Mouse (Mus musculus) heart, adult 18-20 months (tissue): ENCODE results near the gene Hsd17b12. TPM values are rescaled to one million over a fixed set of nuclear protein-coding genes. Genes with fewer than 3 reads are reported as not detected.

Experiments used
- DNase-seq, 2 experiments: peaks; one replicate each; pipeline ENCODE4 v3.0.0; 2021 to 2022; ENCODE audit warnings: mixed read lengths in 1 of 2
- long read RNA-seq, 2 experiments: library from polyadenylated mRNA; stranded (forward); transcript quantifications; one replicate each; pipeline ENCODE4 v2.0.0; 2021
- total RNA-seq, 2 experiments: library from RNA; stranded (reverse); gene quantifications; 2 replicates each; pipeline ENCODE4 v1.2.3; 2021

The Hsd17b12 gene
- total RNA-seq = 10 to 100 TPM; 20.8 to 29.6 TPM
- long read RNA-seq, experiment 1, transcript Hsd17b12-201 (11 exons, 1,902 nt) = major isoform, 7 of 9 reads
- long read RNA-seq, experiment 1, partial matches to known transcripts = 1 of 9 reads
- long read RNA-seq, experiment 1, other reads (novel, unspliced or antisense) = 1 of 9 reads
- long read RNA-seq, experiment 2, transcript Hsd17b12-201 (11 exons, 1,902 nt) = major isoform, 7 of 10 reads
- long read RNA-seq, experiment 2, partial matches to known transcripts = 1 of 10 reads
- long read RNA-seq, experiment 2, other reads (novel, unspliced or antisense) = 2 of 10 reads

DNA sequence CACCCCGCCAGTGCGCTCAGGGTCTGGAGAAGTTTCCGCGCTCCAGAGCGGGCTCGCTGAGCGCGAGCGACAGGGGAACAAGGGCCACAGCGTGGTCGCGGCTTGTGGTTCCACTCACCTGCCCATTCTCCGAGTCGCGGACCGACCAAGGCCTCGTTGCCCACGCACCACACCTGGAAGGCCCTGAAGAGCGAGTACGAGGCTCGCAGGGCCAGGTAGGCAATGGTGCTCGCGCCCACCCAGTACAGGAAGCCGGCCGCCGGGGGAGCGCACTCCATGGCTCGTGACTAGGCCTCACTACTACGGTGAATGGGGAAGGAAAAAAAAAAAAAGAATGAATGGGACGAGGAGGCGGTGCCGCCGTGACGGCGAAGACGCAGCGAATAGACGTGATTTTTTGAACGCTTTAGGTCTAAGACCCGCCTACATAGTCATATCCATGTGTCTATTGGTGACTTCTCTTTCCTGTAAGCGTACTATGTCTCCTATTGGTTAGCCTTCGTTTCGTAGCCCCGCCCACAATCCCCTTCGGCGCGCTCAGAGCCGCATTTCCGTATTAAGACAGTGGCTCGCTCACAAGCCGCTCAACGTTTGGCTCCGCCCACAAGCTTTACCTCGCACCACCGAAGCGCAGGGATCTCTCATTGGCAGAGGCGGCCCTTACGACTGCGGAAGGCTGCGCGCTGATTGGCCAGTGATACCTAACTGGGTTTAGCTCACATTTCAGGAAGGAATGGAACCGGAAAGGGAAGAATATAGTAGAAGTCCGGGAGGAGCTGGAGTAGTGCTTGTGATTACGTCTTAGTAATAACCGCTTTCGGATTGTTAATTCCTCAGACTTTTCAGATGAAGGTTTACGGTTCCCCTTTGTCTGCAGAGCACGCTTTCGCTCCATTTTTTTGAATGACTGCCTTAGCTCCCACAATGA lies at the start of gene Hsd17b12:
Hsd17b12 (minus strand) TSS at position 373 of the 928 bp plus-strand sequence.
- peak; percentile 99 to 100 for DNase-seq

DNA sequence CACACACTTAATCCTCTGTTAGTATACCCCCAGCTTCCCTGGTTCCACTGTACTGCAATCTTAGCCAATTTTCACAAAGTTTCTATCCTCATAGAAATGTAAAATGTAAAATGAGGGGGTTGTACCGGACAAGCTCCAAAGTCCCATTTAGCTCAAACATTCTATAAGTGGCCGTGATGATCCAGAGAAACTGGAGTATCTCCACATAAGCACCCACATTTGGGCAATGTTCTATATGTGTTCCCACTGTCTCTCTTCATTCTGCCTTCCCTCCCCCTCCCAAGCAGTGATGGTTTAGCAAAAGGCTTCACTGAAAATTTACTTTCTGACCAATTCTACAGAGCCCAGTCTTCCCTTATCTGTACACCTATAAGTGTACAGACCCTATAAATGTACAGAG lies 27.1 kb upstream of the Hsd17b12 start:
- DNase-seq = no peak

DNA sequence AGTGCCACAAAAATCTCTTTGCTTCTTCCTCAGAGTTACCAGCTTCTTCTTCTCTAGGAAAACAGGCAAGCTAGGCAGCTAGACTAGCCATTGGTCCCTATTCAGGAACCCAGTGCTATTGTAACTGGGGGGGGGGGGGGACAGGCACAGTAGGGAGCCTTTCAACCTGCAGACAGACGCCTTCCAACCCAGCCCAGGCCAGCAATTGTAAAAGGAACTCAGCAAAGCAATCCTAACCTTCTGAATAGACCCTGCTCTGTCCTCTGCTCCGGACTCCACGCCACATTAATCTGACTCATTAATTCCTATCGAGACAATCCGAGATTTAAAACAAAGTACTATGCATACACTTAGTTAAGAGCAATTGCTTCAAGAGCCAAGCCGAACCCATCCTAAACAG lies 26.4 kb upstream of the Hsd17b12 start:
- DNase-seq = no peak

DNA sequence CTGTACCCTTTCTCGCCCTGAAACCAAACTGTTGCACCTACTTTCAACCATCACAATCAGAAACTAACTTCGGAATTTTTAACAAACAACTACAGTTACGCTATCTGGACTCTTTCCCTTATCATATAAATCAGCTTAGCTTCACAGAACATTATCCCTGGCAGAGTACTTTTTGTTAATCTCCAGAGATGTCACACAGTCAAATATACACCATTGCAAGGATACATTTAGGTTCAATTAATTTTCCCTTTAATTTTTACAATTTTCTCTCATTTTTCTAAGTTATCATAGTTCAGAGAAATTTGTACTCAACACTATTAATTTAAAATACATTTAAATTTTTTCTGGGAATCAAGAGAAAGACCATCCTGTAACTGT lies 21.3 kb upstream of the Hsd17b12 start:
- DNase-seq = no peak

DNA sequence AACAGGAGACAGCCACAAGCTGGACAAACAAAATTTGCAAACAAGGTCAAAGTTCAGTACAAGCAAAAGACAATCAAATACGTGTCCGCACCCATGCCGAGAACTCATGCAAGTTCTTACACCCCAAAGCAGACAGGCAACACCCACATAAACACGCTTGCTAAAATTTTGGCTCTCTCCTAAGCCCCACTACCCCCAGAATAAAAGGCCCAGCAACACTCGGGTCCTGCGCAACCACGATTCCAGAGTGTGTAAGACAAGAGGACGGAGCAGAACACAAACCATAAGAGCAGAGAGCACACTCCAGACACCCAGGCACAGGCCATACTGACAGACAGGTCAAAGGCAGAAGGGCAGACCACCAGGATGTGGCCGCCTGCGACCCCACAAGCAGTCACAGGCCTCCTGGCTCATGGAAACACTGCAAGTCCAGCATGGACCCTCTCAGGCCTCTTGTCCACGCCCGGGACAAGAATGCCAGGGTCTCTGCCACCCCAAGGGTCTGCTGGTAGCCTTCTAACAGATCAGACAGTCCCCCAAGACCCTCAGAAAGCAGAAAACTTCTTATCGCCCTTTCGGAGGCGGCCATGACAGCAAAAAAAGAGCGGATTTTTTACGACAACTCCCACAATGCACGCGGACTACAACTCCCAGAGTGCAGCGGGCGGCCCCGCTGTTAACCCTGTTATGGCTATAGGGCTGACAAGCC lies 20.7 kb upstream of the Hsd17b12 start:
- peak; percentile 91 to 96 for DNase-seq

DNA sequence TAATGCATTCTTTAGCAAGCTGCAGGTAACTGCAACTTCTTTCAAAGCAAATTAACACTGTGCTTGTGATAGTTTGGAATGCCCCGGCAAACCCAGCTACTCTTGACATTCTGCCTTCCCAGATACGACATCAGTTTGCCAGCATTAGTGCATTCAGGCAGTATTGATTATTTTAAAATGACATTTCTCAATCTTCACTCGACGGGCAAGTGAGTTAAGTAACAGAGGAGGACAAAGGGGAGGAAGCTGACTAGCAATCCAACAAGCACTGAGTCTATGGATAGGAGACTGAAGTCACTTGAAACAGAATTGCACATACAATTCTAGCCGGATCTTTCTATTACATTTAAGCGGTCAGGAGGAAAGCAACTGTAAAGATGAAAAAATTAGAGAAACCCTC lies 19.5 kb upstream of the Hsd17b12 start:
- DNase-seq = no peak

DNA sequence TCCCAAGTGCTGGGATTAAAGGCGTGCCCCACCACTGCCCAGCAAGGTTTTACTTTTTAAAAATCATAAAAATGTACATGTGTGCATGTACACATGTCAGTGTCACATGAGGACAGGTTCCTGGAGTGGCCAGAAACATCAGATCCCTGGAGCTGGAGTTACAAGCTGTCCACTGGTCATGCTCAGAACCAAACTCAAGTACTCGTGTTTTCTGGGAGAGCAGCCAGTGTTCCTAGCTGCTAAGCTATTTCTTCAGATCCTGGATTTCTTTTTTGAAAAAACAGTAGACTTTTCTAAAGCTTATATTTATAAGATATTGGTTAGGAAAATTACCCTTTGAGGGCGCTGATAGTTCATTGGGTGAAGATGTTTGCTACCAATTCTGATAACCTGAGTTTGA lies 18.6 kb upstream of the Hsd17b12 start:
- DNase-seq = no peak

DNA sequence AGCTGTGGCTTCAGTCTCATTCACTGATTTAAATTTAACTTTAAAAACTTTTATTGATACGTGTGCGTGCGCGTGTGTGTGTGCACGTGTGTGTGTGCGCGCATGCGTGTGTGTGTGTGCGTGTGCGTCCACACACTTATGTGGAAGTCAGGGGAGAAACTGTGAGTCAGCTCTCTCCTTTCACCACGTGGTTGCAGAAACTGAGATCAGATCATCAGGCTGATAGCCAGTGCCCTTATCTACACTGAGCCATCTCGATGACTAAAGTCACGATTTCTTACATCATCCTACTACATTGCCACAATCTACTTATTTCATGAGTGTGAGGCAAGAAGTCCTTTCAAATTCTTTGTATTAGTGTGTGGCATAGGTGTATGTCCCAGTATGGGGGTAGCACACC lies 15.8 kb upstream of the Hsd17b12 start:
- no peak for DNase-seq

DNA sequence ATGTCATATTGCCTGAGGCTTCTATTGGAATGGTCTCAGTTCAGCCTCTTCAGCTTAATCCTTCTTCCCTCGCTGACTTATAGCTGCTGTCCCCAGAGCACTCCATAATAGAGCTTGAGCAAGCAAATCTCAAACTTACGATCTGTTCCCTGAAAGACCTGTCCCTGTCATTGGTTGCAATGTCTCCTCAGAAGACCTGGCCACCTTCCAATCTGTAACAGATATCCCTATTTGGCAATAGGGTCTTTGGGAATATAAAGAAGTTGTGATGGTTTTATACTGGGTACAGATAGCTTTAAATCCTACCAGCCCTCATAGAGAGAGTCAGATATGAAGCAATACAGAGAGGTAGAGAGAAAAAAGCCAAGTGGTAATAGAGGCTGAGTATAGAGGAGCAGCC lies 5.4 kb upstream of the Hsd17b12 start:
- DNase-seq = no peak

DNA sequence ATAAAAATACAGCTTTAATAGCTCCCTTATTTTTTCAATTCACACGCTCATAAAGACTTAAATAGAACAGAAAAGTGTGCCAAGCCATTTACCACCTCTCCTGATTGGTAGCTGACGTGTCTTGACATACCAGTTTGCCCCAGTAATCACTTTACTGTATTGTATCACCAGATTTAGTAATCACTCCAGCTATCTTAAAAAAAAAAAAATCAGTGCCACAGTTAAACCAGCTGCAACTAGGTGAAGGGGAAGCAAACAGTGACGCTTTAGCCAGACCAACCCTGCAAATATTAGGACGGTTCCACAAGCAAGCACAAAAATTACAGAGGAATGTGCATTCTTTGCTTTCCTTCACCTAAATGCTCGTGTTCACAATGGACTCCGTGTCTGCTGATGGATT lies 4.4 kb upstream of the Hsd17b12 start:
- no peak for DNase-seq

DNA sequence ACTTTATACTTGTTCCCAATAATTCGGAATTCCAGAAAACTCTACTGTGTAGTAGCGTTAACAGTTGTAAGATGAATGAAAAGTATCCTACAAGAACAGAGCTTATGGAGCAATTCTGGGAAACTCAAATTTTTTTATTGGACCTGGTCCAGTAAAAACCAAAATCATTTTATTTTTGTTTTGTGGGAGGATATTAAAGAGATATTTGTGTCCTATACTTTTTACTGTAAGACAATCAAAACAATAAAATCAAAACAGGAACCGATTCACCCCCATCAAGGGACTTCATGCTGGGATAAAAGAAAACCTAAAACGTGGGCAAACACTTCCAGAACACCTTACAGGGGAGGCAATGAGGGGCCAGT lies 738 bp upstream of the Hsd17b12 start:
- no peak for DNase-seq

DNA sequence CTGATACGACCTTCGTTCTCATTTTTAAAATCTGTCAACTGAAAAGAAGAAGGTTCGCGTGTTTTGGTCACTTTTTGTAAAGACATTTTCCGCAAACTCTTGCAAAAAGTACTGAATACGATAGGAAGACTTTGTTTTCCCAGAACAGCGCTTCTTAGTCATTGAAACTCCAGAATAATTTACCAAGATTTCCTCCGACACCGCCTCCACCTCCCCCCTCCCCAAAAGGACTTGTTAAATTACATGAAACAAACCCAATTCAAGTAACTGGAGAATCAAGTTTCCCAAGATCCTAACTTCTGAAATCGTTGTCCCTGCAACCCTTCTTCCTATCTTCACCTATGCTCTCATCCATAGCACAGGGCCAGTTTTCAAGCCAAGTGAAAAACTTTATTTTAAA lies 713 bp downstream of the Hsd17b12 start:
- no peak for DNase-seq

DNA sequence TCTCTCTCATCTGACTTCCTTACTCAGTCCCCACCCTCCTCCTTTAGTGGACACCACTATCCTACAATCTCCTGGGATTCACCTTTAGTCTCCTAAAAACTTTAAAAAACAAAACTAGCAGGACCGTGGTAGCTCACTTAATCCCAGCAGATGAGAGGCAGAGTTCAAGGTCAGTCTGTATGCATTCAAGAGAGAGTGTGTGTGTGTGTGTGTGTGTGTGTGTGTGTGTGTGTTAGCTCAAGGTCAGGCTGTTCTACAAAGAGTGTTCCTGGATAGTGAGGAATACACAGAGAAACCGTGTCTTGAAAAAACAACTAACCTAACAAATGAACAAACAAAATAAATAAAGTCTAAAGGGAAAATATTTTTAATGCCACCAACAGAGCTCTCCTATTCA lies 12.6 kb downstream of the Hsd17b12 start:
- DNase-seq = no peak

DNA sequence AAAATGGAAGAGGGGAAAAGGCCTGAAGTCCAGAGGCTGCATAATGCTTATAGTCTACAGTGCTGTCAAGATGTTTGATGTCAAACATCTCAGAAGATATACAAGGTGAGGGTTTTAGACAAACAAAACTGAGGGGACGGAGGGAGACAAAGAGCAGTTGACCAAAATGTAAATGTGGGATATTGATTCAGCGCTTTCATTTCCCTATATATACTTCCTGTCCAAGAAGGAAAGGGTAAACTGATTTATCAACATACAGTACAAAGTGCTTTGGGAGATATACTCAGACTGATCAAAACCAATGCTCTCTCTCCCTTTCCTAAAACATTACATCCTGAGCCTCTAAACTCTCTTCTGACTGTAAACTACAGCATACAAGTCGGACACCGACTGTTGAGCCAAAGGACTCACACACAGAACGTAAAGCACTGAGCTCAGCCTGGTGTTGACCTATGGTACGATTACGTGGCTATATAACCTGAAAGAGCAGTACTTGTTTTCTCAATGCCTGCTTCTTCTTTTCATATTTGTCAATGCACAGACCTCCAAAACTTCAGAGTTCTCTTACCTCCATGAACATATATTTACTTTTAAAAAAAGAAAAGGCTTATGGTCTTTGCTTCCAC lies 13.1 kb downstream of the Hsd17b12 start:
- DNase-seq = no peak

DNA sequence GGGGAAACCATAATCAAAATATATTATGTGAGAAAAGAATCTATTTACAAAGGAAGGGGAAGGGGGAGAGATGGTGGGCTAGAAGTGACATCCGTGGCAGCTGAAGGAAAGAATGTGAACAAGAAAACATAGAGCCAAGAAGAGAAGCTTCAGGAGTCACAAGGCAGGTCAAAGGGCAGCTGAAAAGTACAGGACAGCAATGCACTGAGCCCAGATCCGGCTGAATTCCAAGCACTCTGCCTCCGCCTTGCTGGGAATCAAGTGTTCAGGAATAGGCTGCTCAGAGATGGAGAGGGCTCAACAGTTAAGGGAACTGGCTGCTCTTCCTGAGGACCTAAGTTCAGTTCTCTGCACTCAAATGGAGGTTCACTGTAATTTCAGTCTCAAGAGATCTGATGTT lies 16.5 kb downstream of the Hsd17b12 start:
- DNase-seq = no peak

DNA sequence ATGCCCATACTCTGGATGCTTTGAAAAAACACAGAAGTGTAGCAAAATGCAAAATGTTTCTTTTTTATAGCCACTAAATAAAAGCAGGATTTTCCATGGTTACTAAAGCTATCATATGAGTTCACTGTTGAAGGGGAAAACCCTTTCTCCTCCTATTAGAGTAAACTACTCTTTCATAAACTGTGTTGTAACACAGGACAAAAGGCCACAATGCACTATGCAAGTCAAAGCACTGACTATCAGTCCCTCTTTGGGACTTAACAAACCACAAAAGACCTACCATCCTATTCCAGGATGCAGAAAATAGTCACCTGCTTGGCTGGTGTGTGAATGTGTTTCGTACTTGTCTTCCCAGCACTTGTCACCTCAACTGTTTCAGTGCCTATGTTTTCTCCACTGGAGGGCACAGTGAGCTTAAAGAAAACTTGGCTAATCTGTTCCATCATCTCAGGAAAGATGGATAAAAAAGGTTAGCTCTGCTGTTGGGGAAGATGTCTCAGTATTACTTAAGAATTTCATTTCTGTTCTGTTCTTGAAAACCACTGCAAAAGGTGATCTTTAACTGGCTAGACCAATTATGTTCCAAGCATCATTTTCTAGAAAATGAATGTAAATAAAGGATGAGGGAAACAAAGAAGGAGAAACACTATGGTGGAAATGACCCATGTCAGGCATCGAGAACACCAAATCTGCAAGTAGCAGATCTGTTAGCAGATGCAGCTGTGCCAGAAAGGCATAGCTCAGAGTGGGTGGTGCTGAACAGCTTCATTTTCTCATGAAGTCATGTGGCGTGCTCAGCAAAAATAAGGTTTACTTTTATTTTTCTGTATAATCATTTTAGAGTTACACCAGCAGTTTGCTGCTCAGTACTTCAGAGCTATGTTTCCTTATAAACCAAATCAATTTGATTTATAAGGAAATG lies 19.0 kb downstream of the Hsd17b12 start:
- DNase-seq = no peak

DNA sequence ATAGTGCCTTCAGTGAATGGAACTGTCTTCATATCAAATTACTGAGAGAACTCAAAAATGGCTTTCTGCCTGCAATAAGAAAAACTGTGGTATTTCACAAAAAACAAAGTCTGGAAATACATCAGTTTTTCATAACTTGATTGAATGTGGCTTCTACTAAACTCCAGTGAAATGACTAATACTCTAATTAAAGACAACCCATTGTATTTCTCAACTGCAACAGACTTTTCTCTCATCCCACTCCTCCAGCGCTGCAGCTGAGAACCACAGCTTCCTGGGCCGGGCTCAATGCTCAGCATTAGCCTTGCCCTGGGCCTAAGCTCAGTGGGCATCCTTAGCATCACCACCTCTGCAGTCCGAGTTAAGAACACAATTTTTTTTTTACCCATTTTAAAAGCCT lies 20.9 kb downstream of the Hsd17b12 start:
- DNase-seq = no peak

DNA sequence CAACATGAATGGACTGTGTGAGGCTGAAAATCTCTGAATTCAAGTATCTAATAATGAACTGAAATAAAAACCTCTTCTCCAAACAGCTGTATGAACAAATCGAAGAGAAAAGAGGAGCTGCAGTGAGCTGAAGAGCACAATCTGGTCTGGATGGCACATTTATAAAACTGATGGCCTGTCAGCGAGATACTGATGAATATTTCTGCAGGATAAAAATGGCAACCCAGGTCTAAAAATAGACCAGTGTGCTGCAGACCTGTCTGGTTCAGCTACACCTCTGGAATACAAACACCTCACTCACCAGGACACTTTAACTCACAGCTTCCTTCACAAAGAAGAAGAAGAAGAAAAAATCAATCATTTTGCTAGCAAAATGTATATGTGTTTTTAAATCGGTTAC lies 29.3 kb downstream of the Hsd17b12 start:
- DNase-seq = peak; percentile 28 to 32

DNA sequence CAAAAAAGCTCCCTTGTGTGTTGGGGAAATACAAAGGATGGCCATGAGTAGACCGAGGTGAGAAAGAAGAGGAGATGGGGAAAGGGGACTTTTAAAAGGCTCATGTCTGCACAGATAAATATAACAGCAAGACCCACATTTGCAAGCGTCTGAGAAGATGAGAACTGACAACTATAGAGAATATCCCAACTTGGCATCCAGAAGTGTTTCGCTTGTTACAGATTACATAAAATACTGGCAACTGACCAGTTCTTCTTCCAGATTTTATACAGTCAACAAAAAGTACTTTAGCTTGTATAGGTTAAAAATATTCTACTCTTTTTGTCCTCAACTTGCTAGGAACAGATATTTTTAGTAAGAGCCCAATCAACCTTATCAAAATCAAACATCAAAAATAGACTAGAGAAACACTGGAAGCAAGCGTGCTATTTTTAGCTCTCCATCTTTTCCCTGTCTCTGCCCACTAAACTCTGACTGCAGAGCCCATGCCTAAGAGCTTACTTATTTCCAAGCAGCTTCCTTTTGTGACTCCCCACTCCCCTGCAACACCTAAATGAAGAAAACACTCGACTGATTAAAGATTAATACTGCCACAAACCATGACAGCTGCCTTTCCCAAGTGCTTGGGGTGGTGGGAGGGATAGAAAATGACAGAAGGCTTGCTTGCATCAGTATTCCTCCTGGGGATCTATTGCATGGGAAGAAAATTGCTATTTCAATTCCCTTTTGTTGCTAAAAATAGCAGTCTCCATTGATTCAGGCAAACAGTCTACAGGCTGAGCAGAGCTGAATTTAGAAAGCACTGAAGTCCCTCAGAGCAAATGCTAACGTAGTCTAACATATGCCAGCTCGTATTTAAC lies 35.4 kb downstream of the Hsd17b12 start:
- DNase-seq = peak; percentile 7 to 26

DNA sequence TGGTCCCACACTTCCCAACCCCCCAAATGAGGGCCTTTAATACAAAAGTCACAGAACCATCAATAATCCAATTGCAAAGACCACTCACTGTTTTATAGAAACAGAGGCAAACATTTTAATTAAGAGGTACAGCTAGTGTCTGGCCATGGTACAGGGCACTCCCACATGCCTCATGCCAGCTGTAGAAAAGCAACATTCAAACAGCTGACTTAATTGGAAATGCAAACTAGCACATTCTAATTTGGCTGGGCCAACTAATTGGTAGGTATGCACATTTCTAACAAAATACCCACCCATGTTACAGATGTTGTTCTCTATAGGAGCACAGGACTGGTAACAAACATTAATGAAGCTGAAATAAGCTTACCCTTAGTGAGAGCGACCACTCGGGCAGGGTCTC lies 54.0 kb downstream of the Hsd17b12 start:
- DNase-seq = no peak
